Mouse (Mus musculus): ENCODE measurements around the gene Hcrt.

DNA sequence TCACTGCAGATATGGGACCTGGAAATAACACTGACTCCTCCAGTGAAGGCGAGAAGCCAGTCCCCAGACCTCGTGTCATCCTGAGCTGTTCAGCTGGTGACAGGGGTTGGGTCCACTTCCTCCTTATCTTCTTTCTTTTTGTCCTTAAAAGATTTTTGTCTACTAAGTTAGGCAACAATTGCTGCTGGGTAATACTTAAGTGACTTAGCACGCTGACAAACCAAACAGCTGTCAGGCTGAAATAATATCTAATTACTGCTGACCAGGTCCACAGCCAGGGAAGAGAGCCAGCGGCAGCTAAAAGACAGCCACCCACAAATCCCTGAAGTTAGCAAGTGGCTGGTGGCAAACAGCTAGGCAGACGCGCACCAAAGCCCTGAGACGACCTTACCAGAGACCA, 42.8 kb upstream of the Hcrt start:
- TF ChIP-seq CTCF (IDR thresholded peaks at IDR 0.05; ENCODE audit: control insufficient read depth, insufficient read depth, insufficient replicate concordance, low read depth, low read length) = no peak
- no peak for TF ChIP-seq POLR2A (IDR thresholded peaks at IDR 0.05; ENCODE audit: control insufficient read depth, low read depth, low read length)

Data from testis, adult 2 months (tissue).